Mouse (Mus musculus) lung, postnatal 10 days (tissue): Measurements from ENCODE around the gene Capg.

ENCODE experiments used
- DNase-seq: peaks from one replicate; pipeline ENCODE4 v3.0.0; 2021

The Capg gene

DNA sequence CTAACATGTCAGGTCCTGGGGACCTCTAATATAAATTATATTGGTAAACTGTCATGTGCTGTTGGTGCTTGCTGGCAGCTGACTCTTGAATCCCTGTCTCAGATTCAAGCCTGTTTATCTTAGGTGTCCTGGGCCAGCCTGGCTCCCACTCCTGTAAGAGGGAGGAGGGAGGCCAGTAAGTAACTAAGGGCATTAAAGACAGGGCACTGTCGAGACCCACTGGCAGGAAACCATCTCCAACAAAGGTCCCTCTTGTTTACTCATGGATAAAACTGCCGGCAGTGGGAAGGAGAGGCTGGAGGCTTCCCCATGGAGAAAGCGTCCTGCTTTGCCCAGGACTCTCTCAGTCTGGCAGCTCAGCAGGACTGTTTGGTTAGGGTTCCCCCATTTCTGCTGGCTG is 27.6 kb downstream of the Capg start:
- DNase-seq, result no peak

- DNase-seq, result no peak
Measured at GRCm38 (mm10) chr6:72576041-72576440, 31.9 kb downstream of the Capg start.

- peak; percentile 34 for DNase-seq
Measured at GRCm38 (mm10) chr6:72581625-72582382, 37.6 kb downstream of the Capg start.

GRCm38 (mm10) chr6:72583211-72583839 is 39.1 kb downstream of the Capg start:
- no peak for DNase-seq

- DNase-seq, result no peak
Measured at GRCm38 (mm10) chr6:72584154-72584553, 40.0 kb downstream of the Capg start.

- DNase-seq, result no peak
Measured at GRCm38 (mm10) chr6:72586701-72587100, 42.5 kb downstream of the Capg start.

GRCm38 (mm10) chr6:72588307-72588706 is 44.1 kb downstream of the Capg start:
- DNase-seq, result no peak

DNA sequence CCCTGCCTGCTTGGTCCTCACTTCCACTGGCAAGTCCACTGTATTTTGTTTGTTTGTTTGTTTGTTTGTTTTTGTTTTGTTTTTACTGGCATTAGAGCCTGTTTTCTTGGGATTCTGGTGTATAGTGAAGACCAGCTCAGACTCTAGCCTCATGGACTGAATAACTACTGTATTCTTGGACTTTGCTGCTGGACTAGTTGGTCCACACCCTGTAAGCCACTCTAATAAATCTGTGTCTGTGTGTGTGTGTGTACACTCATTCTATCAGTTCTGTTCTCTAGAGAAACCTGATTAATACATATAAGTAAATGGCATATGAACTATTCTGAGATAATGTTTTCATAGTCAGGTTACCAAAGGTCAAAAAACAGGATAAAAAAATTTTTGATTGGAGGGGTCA is 45.9 kb downstream of the Capg start:
- DNase-seq, result no peak

DNA sequence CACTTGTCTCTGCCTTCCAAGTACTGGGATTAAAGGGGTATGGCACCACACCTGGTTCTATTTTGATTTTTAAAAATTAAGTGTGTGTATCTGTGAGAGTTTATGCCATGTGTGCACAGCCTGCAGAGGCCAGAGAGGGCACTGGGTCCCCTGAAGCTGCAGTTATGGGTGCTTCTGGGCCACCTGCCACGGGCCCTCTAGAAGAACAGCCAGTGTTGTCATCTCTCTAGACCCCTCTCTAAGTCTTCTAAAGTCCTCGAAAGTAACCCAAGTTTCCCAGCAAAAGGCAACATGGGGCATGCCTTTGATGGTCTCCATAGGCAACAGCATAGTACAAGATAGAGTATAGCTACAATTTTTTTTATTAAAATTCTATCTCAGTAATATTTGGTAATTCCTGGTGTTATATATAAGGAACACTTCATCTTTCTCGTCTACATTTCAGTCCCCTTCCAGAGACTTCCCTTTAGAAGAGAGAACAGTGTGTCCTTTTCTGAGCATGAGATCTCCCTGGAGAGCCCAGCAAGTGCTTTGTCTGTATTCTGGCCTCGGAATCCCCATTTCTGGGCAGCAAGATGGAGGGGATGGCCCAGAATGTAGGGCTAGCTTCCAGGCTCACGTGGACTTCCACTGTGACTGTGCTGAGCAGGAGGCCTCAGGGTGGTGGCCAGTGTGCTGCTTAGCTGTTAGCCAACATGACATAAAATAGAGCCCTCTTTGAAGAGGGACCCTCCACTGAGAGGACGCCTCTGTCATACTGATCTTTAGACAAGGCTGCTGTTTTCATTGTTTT is 49.0 kb downstream of the Capg start:
- DNase-seq, result no peak

- no peak for DNase-seq
Measured at GRCm38 (mm10) chr6:72593914-72594313, 49.7 kb downstream of the Capg start.

DNA sequence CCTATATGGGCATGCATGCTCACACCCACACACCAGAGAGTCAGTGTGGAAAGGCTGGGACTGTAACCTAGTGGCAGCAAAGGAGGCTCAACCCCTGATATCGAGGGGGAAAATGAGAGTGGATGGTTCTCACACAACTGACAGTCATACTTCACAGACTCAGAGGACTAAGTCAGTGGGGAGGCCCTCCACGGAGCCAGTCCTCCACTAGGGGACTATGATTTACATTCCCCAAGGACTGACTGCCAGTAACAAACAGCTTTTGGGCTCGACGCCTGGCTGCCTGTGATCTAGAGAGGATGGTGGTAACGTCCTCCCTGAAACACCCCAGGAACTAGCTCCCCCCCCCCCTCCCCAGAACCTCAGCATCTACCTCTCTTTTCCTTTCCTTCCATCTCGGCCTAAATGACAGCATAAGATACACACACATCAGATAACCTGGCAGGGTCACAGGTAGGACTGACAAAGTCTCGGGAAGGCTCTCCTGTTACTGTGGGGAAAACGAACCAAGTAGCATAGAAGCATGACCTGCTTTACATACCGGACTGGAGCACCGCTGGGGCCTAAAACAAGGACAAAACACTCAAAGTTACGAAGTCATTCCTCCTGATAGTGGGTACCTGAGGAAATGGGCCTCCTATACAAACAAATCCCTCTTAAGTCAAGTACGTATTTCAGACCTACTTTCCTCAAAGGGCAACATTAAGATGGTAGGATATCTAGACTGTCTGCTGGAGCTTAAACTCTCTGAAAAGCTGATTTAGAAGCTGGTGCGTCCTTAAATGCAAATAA is 53.1 kb downstream of the Capg start:
- DNase-seq, result peak; percentile 83

DNA sequence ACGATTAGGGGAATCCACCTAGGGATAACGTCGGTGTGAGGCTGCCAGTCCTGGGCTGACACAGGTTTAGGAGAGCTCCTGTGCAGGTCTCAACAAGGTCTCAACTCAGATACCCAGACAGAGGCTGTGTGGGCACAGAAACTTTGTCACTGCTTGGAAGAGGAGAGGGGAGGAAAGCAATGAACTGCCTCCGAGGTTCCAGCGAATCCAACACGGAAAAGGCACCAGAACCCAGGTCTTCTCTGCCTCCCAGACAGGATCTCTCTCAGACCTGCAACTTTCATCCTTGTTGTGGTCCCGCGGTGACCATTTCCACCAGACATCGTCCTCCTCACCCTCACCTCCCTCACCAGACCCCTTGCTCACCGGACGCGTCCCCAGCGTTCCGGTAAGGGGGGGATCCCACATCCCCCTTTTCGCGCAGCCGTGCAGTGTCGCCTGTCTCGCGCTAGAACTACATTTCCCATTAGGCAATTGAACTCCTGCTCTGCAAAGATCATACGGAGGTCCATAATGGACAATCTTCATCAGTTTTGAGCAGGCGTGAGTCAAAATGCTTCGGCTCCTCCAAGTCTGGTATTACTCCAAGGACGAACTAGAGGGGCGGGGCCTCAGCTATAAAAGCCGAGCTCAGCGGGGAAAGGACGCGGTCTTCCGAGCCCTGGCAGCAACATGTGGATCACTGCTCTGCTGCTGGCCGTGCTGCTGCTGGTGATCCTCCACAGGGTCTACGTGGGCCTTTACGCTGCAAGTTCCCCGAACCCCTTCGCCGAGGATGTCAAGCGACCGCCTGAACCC is 54.0 kb downstream of the Capg start, which contains the start of the genes Elmod3 and Retsat:
TSS of gene Elmod3 (minus strand) at position 458 of the 798 bp plus-strand sequence.
TSS of gene Retsat (plus strand) at position 520 of the 798 bp plus-strand sequence.
- peak; percentile 98 for DNase-seq

DNA sequence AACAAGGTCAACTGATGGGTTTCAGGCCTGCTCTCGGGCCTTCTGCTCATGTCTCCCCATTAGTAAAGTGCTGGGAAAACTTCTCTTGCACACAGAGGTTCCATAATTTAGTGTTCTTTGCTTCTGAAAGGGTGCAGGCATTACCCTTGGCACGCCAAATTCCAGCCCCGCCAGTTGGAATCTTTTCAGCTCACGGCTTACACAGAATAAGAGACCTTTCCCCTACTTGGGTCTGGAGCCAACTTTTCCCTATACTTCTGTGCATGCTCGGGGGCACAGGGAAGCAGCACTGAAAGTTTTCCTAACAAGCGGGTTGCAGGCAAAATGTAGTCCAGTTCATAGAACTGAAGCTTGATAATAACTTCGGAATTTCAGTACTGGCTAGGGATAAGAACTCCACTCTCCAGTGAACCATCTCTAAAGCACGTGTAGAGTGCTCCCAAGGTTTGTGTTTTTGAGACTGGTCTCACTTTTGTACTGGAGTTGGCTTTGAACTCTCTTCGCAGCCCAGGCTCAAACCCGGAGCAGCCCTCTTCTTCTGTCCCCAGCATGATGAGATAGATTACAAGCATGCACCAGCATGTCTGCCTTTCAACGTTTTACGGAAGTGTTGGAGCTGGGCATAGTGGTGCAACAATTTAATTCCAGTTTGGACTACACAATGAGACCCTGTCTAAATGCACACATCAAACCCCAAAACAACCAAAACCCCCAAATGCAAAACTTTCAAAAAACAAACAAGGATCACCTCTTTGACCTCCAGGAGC is 54.8 kb downstream of the Capg start:
- DNase-seq, result peak; percentile 65

DNA sequence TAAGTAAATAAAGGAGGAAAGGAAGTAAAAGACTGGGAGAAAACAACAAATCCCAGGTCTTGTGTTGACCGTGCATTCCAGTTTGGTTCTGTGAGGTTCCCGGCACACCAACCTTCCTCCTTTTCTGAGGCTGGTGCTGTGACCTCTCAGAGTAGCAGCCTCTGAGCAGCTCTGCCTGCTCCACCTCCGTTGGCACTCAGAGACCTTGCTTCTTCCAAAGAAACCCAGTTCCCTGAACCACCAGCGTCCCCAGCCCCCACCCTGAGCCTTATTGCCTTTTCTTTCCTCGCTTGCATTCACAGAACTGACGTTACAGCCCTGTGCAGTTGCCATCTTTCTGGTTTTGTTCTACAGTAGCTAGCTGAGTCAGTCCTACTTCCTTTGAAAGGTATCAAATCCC is 56.0 kb downstream of the Capg start:
- DNase-seq, result no peak

GRCm38 (mm10) chr6:72600771-72601170 is 56.6 kb downstream of the Capg start:
- no peak for DNase-seq

DNA sequence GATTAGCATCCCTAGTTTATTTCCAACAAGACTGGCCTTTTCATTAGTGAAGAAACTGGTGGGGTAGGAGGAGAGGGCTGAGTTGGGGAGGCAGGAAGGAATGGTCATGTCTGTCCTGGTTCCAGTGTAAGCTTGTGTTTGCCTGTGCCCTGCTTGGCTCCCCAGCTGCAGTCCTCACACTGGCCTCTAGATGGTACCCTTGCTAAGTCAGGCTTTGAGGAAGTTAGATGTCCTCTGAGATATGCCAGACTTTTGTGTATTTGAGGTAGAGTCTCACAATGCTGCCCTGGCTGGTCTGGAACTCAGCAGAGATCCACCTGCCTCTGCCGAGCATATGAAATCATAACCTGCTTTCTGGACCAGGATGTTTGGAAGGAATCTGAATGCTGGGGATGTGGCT is 57.5 kb downstream of the Capg start:
- DNase-seq, result peak; percentile 91

GRCm38 (mm10) chr6:72604066-72604465 is 59.9 kb downstream of the Capg start:
- DNase-seq, result no peak

DNA sequence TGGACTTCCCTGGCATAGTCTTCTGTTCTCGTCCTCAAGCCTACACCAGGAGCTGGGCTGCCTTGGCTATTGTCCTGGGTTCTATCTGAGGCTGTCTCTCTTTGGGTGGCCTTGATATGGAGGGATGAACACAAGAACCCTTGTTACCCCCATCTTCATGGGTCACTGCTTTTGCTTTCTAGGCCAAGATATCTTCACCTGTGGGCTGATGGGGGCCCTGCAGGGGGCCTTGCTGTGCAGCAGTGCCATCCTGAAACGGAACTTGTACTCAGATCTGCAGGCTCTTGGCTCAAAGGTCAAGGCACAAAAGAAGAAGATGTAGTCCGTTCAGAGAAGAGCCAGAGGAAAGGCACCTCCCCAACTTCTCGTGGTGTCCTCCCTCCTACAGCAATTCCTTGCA is 62.9 kb downstream of the Capg start:
- no peak for DNase-seq

DNA sequence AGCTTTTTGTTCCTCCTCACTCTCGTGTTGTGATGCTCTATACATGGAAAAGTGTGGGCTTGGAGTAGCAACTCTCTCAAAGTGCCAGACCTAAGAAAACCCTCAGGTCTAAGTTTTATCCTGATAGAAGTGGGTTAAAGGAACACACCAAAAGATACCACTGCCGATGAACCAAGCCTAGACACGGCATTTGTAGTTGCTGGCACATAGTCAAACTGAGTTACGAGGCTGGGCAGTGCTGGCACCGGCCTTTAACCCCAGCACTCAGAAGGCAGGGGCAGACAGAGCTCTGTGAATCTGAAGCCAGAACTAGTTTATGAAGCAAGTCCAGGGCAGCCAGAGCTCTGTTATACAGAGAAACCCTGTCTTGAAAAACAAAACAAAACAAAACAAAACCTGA is 63.5 kb downstream of the Capg start:
- no peak for DNase-seq

DNA sequence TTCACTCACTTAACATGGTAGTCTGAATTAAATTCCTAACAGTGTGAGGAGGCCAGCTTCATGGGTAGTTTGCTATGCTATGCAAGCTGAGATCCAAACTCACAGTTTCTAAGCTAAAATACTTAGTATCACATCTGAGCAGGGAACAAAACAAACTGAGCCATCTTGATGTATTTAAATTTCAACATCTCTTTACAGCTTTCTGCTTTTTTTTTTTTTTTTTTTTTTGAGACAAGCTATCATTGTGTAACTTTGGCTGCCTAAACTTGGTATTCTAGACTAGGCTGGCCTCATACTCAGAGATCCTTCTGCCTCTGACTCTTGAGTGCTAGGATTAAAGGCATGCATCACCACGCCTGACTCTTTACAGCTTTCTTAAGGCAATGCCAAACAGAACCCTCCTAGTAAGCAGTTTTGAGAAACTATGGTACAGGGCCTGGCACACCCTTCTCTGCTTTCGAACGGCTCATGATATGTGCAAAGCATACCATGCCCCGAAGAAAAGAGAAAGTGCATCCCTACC is 64.5 kb downstream of the Capg start:
- DNase-seq, result no peak

DNA sequence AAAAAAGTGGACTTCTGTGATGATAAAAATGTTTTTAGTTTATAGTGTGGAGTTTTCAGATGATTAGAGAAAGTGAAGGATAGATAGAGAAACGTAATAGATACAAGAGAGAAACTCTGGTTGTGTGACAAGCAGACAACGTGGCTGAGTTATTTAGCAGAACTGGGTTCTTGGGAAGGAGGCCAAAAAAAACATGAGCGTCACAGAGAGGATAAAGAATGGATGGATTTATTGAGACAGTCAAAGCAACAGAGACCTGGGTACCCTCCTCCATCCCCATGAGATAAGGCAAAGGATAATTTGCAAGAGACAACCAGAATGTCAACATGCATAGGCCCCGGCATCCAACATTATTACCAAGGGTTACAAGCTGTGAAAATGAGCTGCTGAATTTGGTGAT is 66.1 kb downstream of the Capg start:
- DNase-seq, result no peak
